Mouse (Mus musculus) G1E (cell line): ENCODE measurements around the gene Clasp1. TPM values are rescaled to one million over a fixed set of nuclear protein-coding genes. Genes with fewer than 3 reads are reported as not detected.

Experiments used
- ATAC-seq: 2 replicates; pipeline ENCODE4 v1.8.0; 2016; ENCODE audit warnings: mild to moderate bottlenecking; ENCODE audit not compliant: insufficient number of reproducible peaks, poor library complexity, low FRiP score, severe bottlenecking; ENCODE audit errors: extremely low read depth
- DNase-seq: peaks from one replicate; pipeline ENCODE4 v3.0.0; 2012; ENCODE audit warnings: low spot score
- H3K27me3 ChIP-seq: 2 replicates; pipeline ENCODE4 v1.6.1; 2012; ENCODE audit warnings: mild to moderate bottlenecking, low read length, inconsistent platforms; ENCODE audit not compliant: insufficient read depth
- H3K36me3 ChIP-seq: replicated peaks from 2 replicates; pipeline ENCODE3; 2012; ENCODE audit warnings: mild to moderate bottlenecking, inconsistent platforms
- H3K4me1 ChIP-seq: 2 replicates; pipeline ENCODE4 v1.6.1; 2012; ENCODE audit warnings: low read depth, low read length, inconsistent platforms, mixed read lengths; ENCODE audit not compliant: insufficient read depth
- H3K4me3 ChIP-seq: 2 replicates; pipeline ENCODE4 v1.5.1; 2012; ENCODE audit warnings: low read depth, mild to moderate bottlenecking, inconsistent platforms, low read length, moderate library complexity, mixed read lengths
- H3K9me3 ChIP-seq: replicated peaks from 2 replicates; pipeline ENCODE4 v1.6.1; 2012; ENCODE audit warnings: inconsistent platforms
- CTCF ChIP-seq: IDR thresholded peaks from 2 replicates; pipeline ENCODE4 v1.5.1; 2012; ENCODE audit warnings: low read depth, low read length, inconsistent platforms, mixed read lengths
- GATA1 ChIP-seq: IDR thresholded peaks from 2 replicates; pipeline ENCODE4 v1.6.1; 2012; ENCODE audit warnings: borderline replicate concordance, low read length, inconsistent platforms, mixed read lengths
- GATA2 ChIP-seq: IDR thresholded peaks from 2 replicates; pipeline ENCODE4 v1.6.1; 2012; ENCODE audit warnings: low read depth, low read length, inconsistent platforms, borderline replicate concordance
- POLR2AphosphoS5 ChIP-seq: IDR thresholded peaks from 2 replicates; pipeline ENCODE4 v1.6.1; 2012; ENCODE audit warnings: low read depth, low read length, inconsistent platforms; ENCODE audit not compliant: insufficient replicate concordance
- TAL1 ChIP-seq: conservative IDR thresholded peaks from 2 replicates; pipeline ENCODE4 v1.6.1; 2012; ENCODE audit warnings: low read depth, low read length, inconsistent platforms, mixed read lengths
- polyA plus RNA-seq: library from polyadenylated mRNA; stranded (reverse); fragments of >175 nt; gene quantifications from 2 replicates; pipeline ENCODE4 v1.2.3, GENCODE M21; 2012
- total RNA-seq, 2 experiments: library from RNA; stranded (forward) in 1 of 2; stranded (reverse) in 1 of 2; fragments of 200-1000 nt in 1 of 2; fragments of >200 nt in 1 of 2; fragmentation: Nextera tagmentation in 1 of 2; gene quantifications; 2 replicates each; pipeline ENCODE4 v1.2.3; 2014 to 2017

Clasp1 gene
- total and polyA plus RNA-seq, 3 experiments: 39.6 to 86.9 (median 51.2) TPM

DNA sequence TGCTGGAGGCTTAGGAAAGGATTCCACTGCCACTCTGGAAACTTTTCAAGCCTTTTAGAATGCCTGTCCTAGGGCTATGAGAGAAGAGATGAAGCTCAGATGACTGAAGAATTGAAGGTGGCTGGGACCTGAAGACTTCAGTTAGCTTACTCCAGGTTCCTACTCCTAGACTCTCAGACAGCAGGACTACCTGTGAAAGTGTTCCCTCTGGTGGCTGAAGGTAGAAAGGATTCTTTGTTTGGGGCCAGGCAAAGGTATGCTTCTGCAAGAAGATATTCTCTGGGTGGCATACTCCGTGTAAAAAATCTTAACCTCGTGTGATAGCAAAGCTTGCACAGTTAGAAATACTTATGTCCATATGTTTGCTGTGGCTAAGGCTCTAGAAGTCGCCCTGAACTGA lies 104.0 kb downstream of the Clasp1 start:
- H3K36me3 ChIP-seq: peaks cover 44% of the 10 kb centered on the region
- TF ChIP-seq TAL1 (no peak), POLR2AphosphoS5 (no peak), CTCF (no peak; the same call in 1 of the 2 replicates), GATA2 (no peak), GATA1 (no peak)
- no peak overlapping the region for H3K4me3 ChIP-seq
- no peaks in the 10 kb centered on the region for H3K9me3 ChIP-seq
- peaks cover 13% of the 10 kb centered on the region for H3K4me1 ChIP-seq
- peak; percentile 49 for DNase-seq
- H3K27me3 ChIP-seq: no peaks in the 10 kb centered on the region
- peak; percentile 67 for ATAC-seq

DNA sequence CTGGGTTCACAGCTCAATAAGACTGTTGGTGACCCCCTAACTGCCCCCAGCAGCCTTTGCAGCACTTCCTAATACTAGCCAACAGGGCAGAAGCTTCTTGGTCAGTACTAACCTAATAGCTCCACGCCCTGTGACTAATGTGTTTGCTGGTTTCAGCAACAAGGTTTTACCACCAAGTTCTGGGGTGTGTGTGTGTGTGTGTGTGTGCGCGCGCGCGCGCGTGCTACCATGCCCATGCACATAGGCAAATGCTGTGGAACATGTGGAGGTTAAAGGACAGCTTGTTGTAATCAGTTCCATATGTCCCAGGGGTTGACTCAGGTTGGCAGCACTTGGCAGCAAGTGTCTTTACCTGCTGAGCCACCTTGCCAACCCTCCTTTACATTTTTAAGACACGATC lies 105.7 kb downstream of the Clasp1 start:
- TF ChIP-seq CTCF: no peak
- TF ChIP-seq GATA2: no peak
- TF ChIP-seq GATA1: no peak
- no peak for TF ChIP-seq TAL1
- no peak for TF ChIP-seq POLR2AphosphoS5
- no peak for DNase-seq

DNA sequence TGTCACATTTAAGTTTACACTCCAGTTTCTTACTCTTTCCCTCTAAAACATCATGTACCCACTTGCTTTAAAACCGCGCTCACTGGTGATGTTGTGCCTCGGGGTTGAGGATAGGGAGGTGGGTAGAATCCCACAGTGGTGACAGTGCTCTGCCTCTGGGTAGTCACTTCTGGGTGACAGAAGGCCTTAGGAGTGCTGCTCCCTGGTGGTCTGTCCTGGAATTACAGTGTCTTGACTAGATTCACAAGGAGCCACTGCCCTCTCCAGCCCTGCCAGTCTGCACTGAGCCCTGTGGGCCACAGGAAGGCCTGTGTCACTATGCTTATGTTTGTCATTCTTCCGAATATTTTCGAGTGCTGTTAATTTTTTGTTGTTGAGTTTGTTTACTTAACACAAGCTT lies 109.5 kb downstream of the Clasp1 start:
- Histone ChIP-seq H3K27me3 (no peaks in the 10 kb centered on the region), H3K4me3 (no peak overlapping the region), H3K4me1 (peaks cover 9% of the 10 kb centered on the region), H3K36me3 (peaks cover 79% of the 10 kb centered on the region), H3K9me3 (no peaks in the 10 kb centered on the region)
- DNase-seq (peak; percentile 58), ATAC-seq (peak; percentile 92)
- TF ChIP-seq GATA1: no peak
- TF ChIP-seq CTCF: peak; percentile 97

More for the DNA sequence above, 105.7 kb downstream of the Clasp1 start:
- ATAC-seq: no peak
- Histone ChIP-seq H3K4me1 (peaks cover 15% of the 10 kb centered on the region), H3K27me3 (no peaks in the 10 kb centered on the region), H3K36me3 (peaks cover 53% of the 10 kb centered on the region), H3K9me3 (no peaks in the 10 kb centered on the region), H3K4me3 (no peak overlapping the region)

GRCm38 (mm10) chr1:118500606-118501005 lies 111.7 kb downstream of the Clasp1 start:
- Histone ChIP-seq H3K27me3 (no peaks in the 10 kb centered on the region), H3K9me3 (no peaks in the 10 kb centered on the region), H3K36me3 (peaks cover 86% of the 10 kb centered on the region), H3K4me1 (peaks cover 4% of the 10 kb centered on the region; the same call in 1 of the 2 replicates), H3K4me3 (no peak overlapping the region)
- TF ChIP-seq POLR2AphosphoS5: no peak
- no peak for TF ChIP-seq GATA2
- no peak for TF ChIP-seq GATA1
- no peak for TF ChIP-seq CTCF
- TF ChIP-seq TAL1: no peak
- DNase-seq (no peak), ATAC-seq (no peak)

GRCm38 (mm10) chr1:118501691-118502090 lies 112.8 kb downstream of the Clasp1 start:
- H3K4me3 ChIP-seq: no peak overlapping the region
- peaks cover 95% of the 10 kb centered on the region for H3K36me3 ChIP-seq
- no peaks in the 10 kb centered on the region for H3K27me3 ChIP-seq
- H3K9me3 ChIP-seq: no peaks in the 10 kb centered on the region
- DNase-seq (no peak), ATAC-seq (no peak)
- TF ChIP-seq CTCF (no peak), TAL1 (no peak), GATA1 (no peak), GATA2 (no peak), POLR2AphosphoS5 (no peak)
- peaks cover 4% of the 10 kb centered on the region; the same call in 1 of the 2 replicates for H3K4me1 ChIP-seq

- H3K27me3 ChIP-seq: no peaks in the 10 kb centered on the region
- peaks cover 3% of the 10 kb centered on the region; the same call in 1 of the 2 replicates for H3K4me1 ChIP-seq
- ATAC-seq (no peak), DNase-seq (no peak)
- TF ChIP-seq CTCF (no peak), TAL1 (no peak), POLR2AphosphoS5 (no peak), GATA2 (no peak), GATA1 (no peak)
- no peaks in the 10 kb centered on the region for H3K9me3 ChIP-seq
- H3K4me3 ChIP-seq: no peak overlapping the region
- peaks cover 99% of the 10 kb centered on the region for H3K36me3 ChIP-seq
Observed at GRCm38 (mm10) chr1:118505746-118506145, 116.9 kb downstream of the Clasp1 start.

DNA sequence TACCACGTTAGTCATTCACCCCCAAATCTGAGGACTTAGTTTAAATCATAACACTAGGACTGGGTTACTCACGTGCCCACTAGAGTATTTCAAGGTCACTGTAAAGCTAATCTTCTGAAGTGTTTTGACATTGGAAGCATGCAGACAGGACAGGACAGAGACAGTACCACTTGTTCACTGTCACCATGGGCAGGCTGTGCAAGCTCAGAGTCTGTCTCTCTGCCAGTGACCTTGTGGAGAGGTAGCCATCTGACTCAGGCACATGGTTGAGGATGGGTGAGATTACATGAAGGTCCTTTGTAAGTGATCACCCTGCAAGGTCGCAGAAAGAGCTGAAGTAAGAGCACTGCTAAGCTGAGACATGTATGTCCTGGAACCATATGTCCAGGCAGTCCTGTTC lies 122.1 kb downstream of the Clasp1 start:
- Histone ChIP-seq H3K4me3 (no peak overlapping the region), H3K36me3 (peaks cover 98% of the 10 kb centered on the region), H3K9me3 (no peaks in the 10 kb centered on the region), H3K27me3 (no peaks in the 10 kb centered on the region), H3K4me1 (peaks cover 3% of the 10 kb centered on the region; the same call in 1 of the 2 replicates)
- ATAC-seq: no peak
- TF ChIP-seq GATA2 (no peak), GATA1 (no peak), TAL1 (no peak), POLR2AphosphoS5 (no peak), CTCF (no peak)
- no peak for DNase-seq
